Mouse (Mus musculus) CH12.LX (cell line): ENCODE data around the gene Col18a1. TPM values are rescaled to one million over a fixed set of nuclear protein-coding genes. Genes with fewer than 3 reads are reported as not detected.

Experiments used
- DNase-seq: peaks from one replicate; pipeline ENCODE4 v3.0.0-alpha.2; 2013; ENCODE audit errors: extremely low read depth
- H3K27ac ChIP-seq: 2 replicates; pipeline ENCODE4 v1.5.1; 2012; ENCODE audit warnings: low read depth, mild to moderate bottlenecking, control low read depth, moderate library complexity; ENCODE audit not compliant: insufficient read depth
- H3K27me3 ChIP-seq: replicated peaks from 2 replicates; pipeline ENCODE3; 2012; ENCODE audit warnings: inconsistent platforms
- H3K36me3 ChIP-seq, 2 experiments: replicated peaks in 1 of 2; 2 replicates each; pipeline versions ENCODE3 to v1.6.1; 2012; ENCODE audit warnings: inconsistent platforms in 1 of 2, low read length in 1 of 2, mild to moderate bottlenecking in 1 of 2, mixed read lengths in 1 of 2, moderate library complexity in 1 of 2; ENCODE audit not compliant: control insufficient read depth in 1 of 2, insufficient read depth in 1 of 2
- H3K4me1 ChIP-seq, 2 experiments: 2 replicates each; pipeline ENCODE4 v1.6.1; 2012; ENCODE audit warnings: inconsistent platforms in 1 of 2, moderate library complexity in 1 of 2; ENCODE audit not compliant: insufficient read depth in 2 of 2, control insufficient read depth in 1 of 2
- H3K4me2 ChIP-seq: 2 replicates; pipeline ENCODE4 v1.6.1; 2012; ENCODE audit warnings: low read depth, mild to moderate bottlenecking, control low read depth; ENCODE audit not compliant: poor library complexity, insufficient read depth, severe bottlenecking
- H3K4me3 ChIP-seq, 3 experiments: fragments of 150-350 bp in 1 of 3; sonication (generic) in 1 of 3; replicated peaks in 1 of 3; 2 replicates each; pipeline versions ENCODE3 to v1.5.1; 2011 to 2012; ENCODE audit warnings: low read depth in 2 of 3, low read length in 2 of 3, mild to moderate bottlenecking in 2 of 3, moderate library complexity in 2 of 3, control low read depth in 1 of 3, improper control_type of control experiment in 1 of 3, inconsistent platforms in 1 of 3, mixed read lengths in 1 of 3; ENCODE audit not compliant: poor library complexity in 1 of 3
- H3K79me2 ChIP-seq: replicated peaks from 2 replicates; pipeline ENCODE4 v1.6.1; 2012; ENCODE audit warnings: mild to moderate bottlenecking, moderate library complexity; ENCODE audit not compliant: control insufficient read depth, poor library complexity, insufficient read depth, severe bottlenecking; ENCODE audit errors: extremely low read depth
- H3K9ac ChIP-seq: 2 replicates; pipeline ENCODE4 v1.6.1; 2012; ENCODE audit warnings: low read depth, mild to moderate bottlenecking, control low read depth, moderate library complexity; ENCODE audit not compliant: insufficient read depth
- H3K9me3 ChIP-seq: replicated peaks from 2 replicates; pipeline ENCODE3; 2012; ENCODE audit warnings: low read length, inconsistent platforms, mixed read lengths
- BHLHE40 ChIP-seq: IDR thresholded peaks from 2 replicates; pipeline ENCODE4 v1.6.1; 2011; ENCODE audit warnings: mild to moderate bottlenecking, low read depth, low read length, improper control_type of control experiment
- CHD1 ChIP-seq: IDR thresholded peaks from 2 replicates; pipeline ENCODE4 v1.6.1; 2012; ENCODE audit warnings: low read depth, low read length, improper control_type of control experiment, inconsistent platforms
- CHD2 ChIP-seq: IDR thresholded peaks from 2 replicates; pipeline ENCODE4 v1.6.1; 2011; ENCODE audit warnings: low read length, improper control_type of control experiment
- CTCF ChIP-seq, 2 experiments: IDR thresholded peaks in 1 of 2; conservative IDR thresholded peaks in 1 of 2; 2 replicates each; pipeline ENCODE4 v1.5.1; 2011 to 2012; ENCODE audit warnings: low read depth in 2 of 2, low read length in 2 of 2, improper control_type of control experiment in 1 of 2, inconsistent platforms in 1 of 2, mild to moderate bottlenecking in 1 of 2, moderate library complexity in 1 of 2
- ETS1 ChIP-seq: conservative IDR thresholded peaks from 2 replicates; pipeline ENCODE4 v1.6.1; 2012; ENCODE audit warnings: low read depth, mild to moderate bottlenecking, inconsistent platforms, low read length, improper control_type of control experiment, moderate library complexity
- GABPA ChIP-seq: IDR thresholded peaks from 2 replicates; pipeline ENCODE4 v1.6.1; 2012; ENCODE audit warnings: low read depth, low read length, improper control_type of control experiment, inconsistent platforms; ENCODE audit not compliant: insufficient replicate concordance
- HCFC1 ChIP-seq: IDR thresholded peaks from 2 replicates; pipeline ENCODE4 v1.6.1; 2012; ENCODE audit warnings: low read depth, mild to moderate bottlenecking, inconsistent platforms, low read length, improper control_type of control experiment
- JUND ChIP-seq: conservative IDR thresholded peaks from 2 replicates; pipeline ENCODE4 v1.6.1; 2011; ENCODE audit warnings: low read depth, low read length, improper control_type of control experiment
- KAT2A ChIP-seq: IDR thresholded peaks from 2 replicates; pipeline ENCODE4 v1.6.1; 2012; ENCODE audit warnings: low read length, improper control_type of control experiment, inconsistent platforms; ENCODE audit not compliant: insufficient replicate concordance
- MAX ChIP-seq: IDR thresholded peaks from 2 replicates; pipeline ENCODE4 v1.6.1; 2011; ENCODE audit warnings: low read length, improper control_type of control experiment
- MAZ ChIP-seq: IDR thresholded peaks from 2 replicates; pipeline ENCODE4 v1.6.1; 2012; ENCODE audit warnings: low read depth, mild to moderate bottlenecking, inconsistent platforms, low read length, improper control_type of control experiment, moderate library complexity
- NELFE ChIP-seq: IDR thresholded peaks from 2 replicates; pipeline ENCODE4 v1.6.1; 2011; ENCODE audit warnings: low read depth, low read length, improper control_type of control experiment
- NRF1 ChIP-seq: IDR thresholded peaks from 2 replicates; pipeline ENCODE4 v1.6.1; 2014; ENCODE audit warnings: low read depth, mild to moderate bottlenecking, inconsistent platforms, low read length, improper control_type of control experiment, moderate library complexity
- PAX5 ChIP-seq: IDR thresholded peaks from 2 replicates; pipeline ENCODE4 v1.6.1; 2012; ENCODE audit warnings: low read length, inconsistent platforms, mixed read lengths
- POLR2A ChIP-seq: IDR thresholded peaks from 2 replicates; pipeline ENCODE4 v1.6.1; 2011; ENCODE audit warnings: low read depth, mild to moderate bottlenecking, improper control_type of control experiment, low read length
- POLR2AphosphoS2 ChIP-seq: IDR thresholded peaks from 2 replicates; pipeline ENCODE4 v1.6.1; 2011; ENCODE audit warnings: low read depth, low read length, improper control_type of control experiment
- TBP ChIP-seq: conservative IDR thresholded peaks from 2 replicates; pipeline ENCODE4 v1.6.1; 2011; ENCODE audit warnings: low read depth, low read length, improper control_type of control experiment
- TCF12 ChIP-seq: IDR thresholded peaks from 2 replicates; pipeline ENCODE4 v1.6.1; 2014; ENCODE audit warnings: low read depth, mild to moderate bottlenecking, inconsistent platforms, low read length, improper control_type of control experiment
- UBTF ChIP-seq: IDR thresholded peaks from 2 replicates; pipeline ENCODE4 v1.6.1; 2012; ENCODE audit warnings: low read depth, mild to moderate bottlenecking, inconsistent platforms, low read length, improper control_type of control experiment, moderate library complexity
- USF1 ChIP-seq: IDR thresholded peaks from 2 replicates; pipeline ENCODE4 v1.6.1; 2014; ENCODE audit warnings: low read depth, mild to moderate bottlenecking, inconsistent platforms, low read length, improper control_type of control experiment
- USF2 ChIP-seq: conservative IDR thresholded peaks from 2 replicates; pipeline ENCODE4 v1.6.1; 2011; ENCODE audit warnings: low read depth, low read length, improper control_type of control experiment
- ZC3H11A ChIP-seq: IDR thresholded peaks from 2 replicates; pipeline ENCODE4 v1.6.1; 2012; ENCODE audit warnings: low read depth, mild to moderate bottlenecking, inconsistent platforms, low read length, improper control_type of control experiment
- ZMIZ1 ChIP-seq: IDR thresholded peaks from 2 replicates; pipeline ENCODE4 v1.6.1; 2012; ENCODE audit warnings: low read depth, mild to moderate bottlenecking, inconsistent platforms, low read length, improper control_type of control experiment
- ZNF384 ChIP-seq: IDR thresholded peaks from 2 replicates; pipeline ENCODE4 v1.6.1; 2012; ENCODE audit warnings: low read depth, low read length, improper control_type of control experiment, inconsistent platforms
- dilution Hi-C: fragments of 300-500 bp; cut with MboI; formaldehyde crosslinking; loops from 2 replicates; pipeline ENCODE4 v1.14.3; 2020; ENCODE audit warnings: low sequenced_read_pairs; ENCODE audit not compliant: extremely low pct_unique_long_range_greater_than_20kb, extremely low pct_ligation_motif_present
- in situ Hi-C: fragments of 300-500 bp; cut with MboI; formaldehyde crosslinking; loops from 3 replicates; pipeline ENCODE4 v1.14.3; 2019; ENCODE audit warnings: low sequenced_read_pairs, low pct_ligation_motif_present, low pct_unique_long_range_greater_than_20kb, mixed read lengths
- polyA plus RNA-seq: library from polyadenylated mRNA; unstranded; fragments of >175 nt; gene quantifications from 2 replicates; pipeline ENCODE4 v1.2.1, GENCODE M21; 2012; ENCODE audit warnings: low read depth; ENCODE audit not compliant: insufficient read length
- total RNA-seq, 2 experiments: library from RNA; depleted of rRNA; stranded (reverse); fragments of 300-350 nt in 1 of 2; fragments of >200 nt in 1 of 2; gene quantifications; 2 replicates each; pipeline ENCODE4 v1.2.3; 2012 to 2014

Gene Col18a1
- total and polyA plus RNA-seq, 3 experiments = 0.17 to 14.5 (median 1.7) TPM

GRCm38 (mm10) chr10:77159573-77159972 is 6.8 kb downstream of the Col18a1 start:
- no peak for DNase-seq
- H3K79me2 ChIP-seq = no peaks in the 10 kb centered on the region
- no peak overlapping the region for H3K4me2 ChIP-seq
- in situ Hi-C loops = no loop called here
- H3K4me1 ChIP-seq = no peaks in the 10 kb centered on the region
- H3K27ac ChIP-seq = no peak overlapping the region
- H3K4me3 ChIP-seq = no peak overlapping the region
- dilution Hi-C loops = no loop called here
- peaks cover 90% of the 10 kb centered on the region for H3K27me3 ChIP-seq
- no peak for TF ChIP-seq HCFC1
- TF ChIP-seq USF2 = no peak
- no peak for TF ChIP-seq ETS1
- TF ChIP-seq GABPA = no peak
- TF ChIP-seq USF1 = no peak
- no peak for TF ChIP-seq BHLHE40
- no peak for TF ChIP-seq ZC3H11A
- no peak for TF ChIP-seq POLR2A
- TF ChIP-seq CTCF (conservative IDR thresholded peaks at IDR 0.05 in 1 of 2, IDR thresholded peaks at IDR 0.05 in 1 of 2; ENCODE audit: low read depth in 2 of 2, low read length in 2 of 2) = no peak
- TF ChIP-seq MAZ = no peak
- no peak for TF ChIP-seq TCF12
- TF ChIP-seq JUND = no peak
- no peak for TF ChIP-seq TBP
- TF ChIP-seq KAT2A = no peak
- no peak for TF ChIP-seq CHD2
- no peak for TF ChIP-seq ZNF384
- TF ChIP-seq MAX = no peak
- TF ChIP-seq NRF1 = no peak
- no peak for TF ChIP-seq ZMIZ1
- TF ChIP-seq NELFE = no peak
- H3K9ac ChIP-seq = no peak overlapping the region
- no peaks in the 10 kb centered on the region for H3K36me3 ChIP-seq
- no peaks in the 10 kb centered on the region for H3K9me3 ChIP-seq

- TF ChIP-seq CHD1 (no peak), UBTF (no peak), POLR2AphosphoS2 (no peak), TBP (no peak), POLR2A (no peak), CHD2 (no peak), KAT2A (no peak), HCFC1 (no peak), ZMIZ1 (no peak), PAX5 (no peak), USF1 (no peak), CTCF (conservative IDR thresholded peaks at IDR 0.05 in 1 of 2, IDR thresholded peaks at IDR 0.05 in 1 of 2; ENCODE audit: low read depth in 2 of 2, low read length in 2 of 2) (no peak)
- TF ChIP-seq, all 38 proteins: peak for 0
- H3K27ac ChIP-seq = no peak overlapping the region
- dilution Hi-C loops (no loop called here), in situ Hi-C loops (no loop called here)
- H3K27me3 ChIP-seq = peaks cover 92% of the 10 kb centered on the region
- H3K4me1 ChIP-seq = no peaks in the 10 kb centered on the region
- no peak overlapping the region for H3K4me3 ChIP-seq
- H3K36me3 ChIP-seq = no peaks in the 10 kb centered on the region
- no peaks in the 10 kb centered on the region for H3K79me2 ChIP-seq
- no peak overlapping the region for H3K4me2 ChIP-seq
- no peak overlapping the region for H3K9ac ChIP-seq
- DNase-seq = no peak
- H3K9me3 ChIP-seq = no peaks in the 10 kb centered on the region
These were observed 7.4 kb downstream of the Col18a1 start for GRCm38 (mm10) chr10:77158948-77159347.
